Mouse (Mus musculus) yolk sac, embryonic 10.5 days (tissue): ENCODE measurements around the gene Usp46.

Experiments used
- DNase-seq: peaks from one replicate; pipeline ENCODE4 v3.0.0-alpha.2; 2017; ENCODE audit warnings: low spot score

Usp46 gene

GRCm38 (mm10) chr5:74068714-74069321 lies 587 bp upstream of the Usp46 start:
- no peak for DNase-seq

- peak; percentile 40 for DNase-seq
Measured at GRCm38 (mm10) chr5:74067346-74067745, 885 bp downstream of the Usp46 start.

GRCm38 (mm10) chr5:74066416-74067115 lies 1.7 kb downstream of the Usp46 start:
- peak; percentile 17 for DNase-seq

GRCm38 (mm10) chr5:74065565-74066275 lies 2.5 kb downstream of the Usp46 start:
- peak; percentile 85 for DNase-seq

GRCm38 (mm10) chr5:74064844-74065243 lies 3.4 kb downstream of the Usp46 start:
- peak; percentile 22 for DNase-seq

- no peak for DNase-seq
Measured at GRCm38 (mm10) chr5:74063226-74063747, 4.9 kb downstream of the Usp46 start.

GRCm38 (mm10) chr5:74062266-74062665 lies 6.0 kb downstream of the Usp46 start:
- DNase-seq: peak; percentile 82

GRCm38 (mm10) chr5:74061408-74062047 lies 6.7 kb downstream of the Usp46 start:
- no peak for DNase-seq

GRCm38 (mm10) chr5:74052171-74052909 lies 15.9 kb downstream of the Usp46 start:
- no peak for DNase-seq

- no peak for DNase-seq
Measured at GRCm38 (mm10) chr5:74051394-74052170, 16.6 kb downstream of the Usp46 start.

- no peak for DNase-seq
Measured at GRCm38 (mm10) chr5:74050903-74051302, 17.3 kb downstream of the Usp46 start.

GRCm38 (mm10) chr5:74048846-74049495 lies 19.3 kb downstream of the Usp46 start:
- no peak for DNase-seq

GRCm38 (mm10) chr5:74044591-74044990 lies 23.6 kb downstream of the Usp46 start:
- no peak for DNase-seq

- DNase-seq: no peak
Measured at GRCm38 (mm10) chr5:74042796-74043340, 25.4 kb downstream of the Usp46 start.

GRCm38 (mm10) chr5:74040541-74040940 lies 27.7 kb downstream of the Usp46 start:
- DNase-seq: no peak

- DNase-seq: no peak
Measured at GRCm38 (mm10) chr5:74035454-74035853, 32.8 kb downstream of the Usp46 start.

GRCm38 (mm10) chr5:74034177-74034576 lies 34.1 kb downstream of the Usp46 start:
- no peak for DNase-seq

- DNase-seq: no peak
Measured at GRCm38 (mm10) chr5:74029787-74030186, 38.4 kb downstream of the Usp46 start.

GRCm38 (mm10) chr5:74028691-74029479 lies 39.3 kb downstream of the Usp46 start:
- DNase-seq: no peak
